Mouse (Mus musculus) ovary, postnatal 10 days (tissue): ENCODE data around the gene Psmb2.
A peak's percentile ranks its signal among the peaks of the same experiment; 100 is the strongest.

Experiments
- DNase-seq: peaks from one replicate; pipeline ENCODE4 v3.0.0; 2022; ENCODE audit warnings: low spot score

Gene Psmb2

GRCm38 (mm10) chr4:126752608-126753141 is 75.2 kb downstream of the Psmb2 start:
- DNase-seq: no peak

GRCm38 (mm10) chr4:126753268-126754230 is 76.1 kb downstream of the Psmb2 start, which contains the start of the genes Ncdn and AU040320:
TSS of gene Ncdn (minus strand) at chr4:126753438.
TSS of gene AU040320 (plus strand) at chr4:126753544.
- DNase-seq: peak; percentile 96

- DNase-seq: no peak
These were observed 76.8 kb downstream of the Psmb2 start for GRCm38 (mm10) chr4:126754231-126754611.

- no peak for DNase-seq
These were observed 77.4 kb downstream of the Psmb2 start for GRCm38 (mm10) chr4:126754736-126755374.

- no peak for DNase-seq
These were observed 79.3 kb downstream of the Psmb2 start for GRCm38 (mm10) chr4:126756766-126757165.

- DNase-seq: no peak
These were observed 80.9 kb downstream of the Psmb2 start for GRCm38 (mm10) chr4:126758299-126758698.
